Mouse (Mus musculus) spleen, adult 2 months (tissue): Measurements from ENCODE around the gene Prokr1.

Source experiments
- CTCF ChIP-seq: fragments of 200-500 bp; IDR thresholded peaks from 2 replicates; pipeline ENCODE4 v1.5.1; 2011; ENCODE audit warnings: mild to moderate bottlenecking, inconsistent platforms; ENCODE audit not compliant: insufficient read depth, insufficient read length, insufficient replicate concordance; ENCODE audit errors: extremely low read depth
- POLR2A ChIP-seq: fragments of 200-500 bp; IDR thresholded peaks from 2 replicates; pipeline ENCODE4 v1.6.1; 2011; ENCODE audit warnings: low read depth, low read length, inconsistent platforms

DNA sequence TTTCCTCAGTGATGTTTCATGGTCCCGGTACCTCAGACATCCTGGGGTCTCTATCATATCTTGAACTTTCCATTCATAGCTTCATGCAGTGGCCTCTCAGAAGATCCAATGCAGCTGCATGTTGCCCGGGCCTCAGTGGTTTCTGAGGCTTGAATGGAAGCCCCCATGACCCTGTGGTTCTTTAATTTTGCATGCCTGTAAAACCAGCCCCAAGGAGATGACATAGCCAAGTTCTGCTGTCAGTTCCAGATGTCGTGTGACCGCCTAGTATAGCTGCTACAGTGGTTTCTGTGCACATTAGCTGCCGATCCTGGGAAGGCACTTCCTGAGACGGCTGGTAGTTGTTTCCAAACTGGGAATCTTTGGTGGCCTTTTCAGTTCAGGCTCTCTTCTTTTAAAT lies 3.6 kb upstream of the Prokr1 start:
- TF ChIP-seq POLR2A (no peak), CTCF (no peak)
